Mouse (Mus musculus) heart, embryonic 13.5 days (tissue): ENCODE measurements around the gene Bbx. TPM values are rescaled to one million over a fixed set of nuclear protein-coding genes. Genes with fewer than 3 reads are reported as not detected.
A peak's percentile ranks its signal among the peaks of the same experiment; 100 is the strongest.

ENCODE experiments used
- ATAC-seq: fragments of 200-750 bp; cut with Nextera tagmentation; 2 replicates; pipeline ENCODE4 v1.8.0; 2017; ENCODE audit warnings: moderate TSS enrichment; ENCODE audit not compliant: insufficient number of reproducible peaks, low FRiP score, low TSS enrichment; ENCODE audit errors: extremely low read depth
- H3K27ac ChIP-seq: fragments of 300-500 bp; sonication (generic); replicated peaks from 2 replicates; pipeline ENCODE4 v1.5.1; 2015; ENCODE audit warnings: moderate library complexity, mild to moderate bottlenecking, inconsistent platforms
- H3K27me3 ChIP-seq: fragments of 300-500 bp; sonication (generic); replicated peaks from 2 replicates; pipeline ENCODE4 v1.6.1; 2015; ENCODE audit warnings: mild to moderate bottlenecking, inconsistent platforms
- H3K36me3 ChIP-seq: fragments of 300-500 bp; sonication (generic); 2 replicates; pipeline ENCODE4 v1.6.1; 2015; ENCODE audit warnings: mild to moderate bottlenecking, inconsistent platforms
- H3K4me1 ChIP-seq: fragments of 300-500 bp; sonication (generic); 2 replicates; pipeline ENCODE4 v1.6.1; 2015; ENCODE audit warnings: inconsistent platforms
- H3K4me2 ChIP-seq: fragments of 300-500 bp; sonication (generic); 2 replicates; pipeline ENCODE4 v1.6.1; 2015; ENCODE audit warnings: inconsistent platforms, mild to moderate bottlenecking, moderate library complexity
- H3K4me3 ChIP-seq: fragments of 300-500 bp; sonication (generic); 2 replicates; pipeline ENCODE4 v1.5.1; 2015; ENCODE audit warnings: moderate library complexity, mild to moderate bottlenecking, inconsistent platforms
- H3K9ac ChIP-seq: fragments of 300-500 bp; sonication (generic); 2 replicates; pipeline ENCODE4 v1.6.1; 2015; ENCODE audit warnings: inconsistent platforms, mild to moderate bottlenecking, moderate library complexity
- H3K9me3 ChIP-seq: fragments of 300-500 bp; sonication (generic); 2 replicates; pipeline ENCODE4 v1.6.1; 2016; ENCODE audit warnings: inconsistent platforms
- WGBS: fragments of 180-500 bp; shearing (Covaris S2); methylation state at CpG from one replicate; pipeline ENCODE4 v1.1.7; 2015; ENCODE audit warnings: mixed read lengths; 5-methylcytosine and 5-hydroxymethylcytosine counted together
- polyA plus RNA-seq: library from polyadenylated mRNA; unstranded; fragments of >200 nt; fragmentation: Nextera tagmentation; extraction: Ambion mirVana; gene quantifications from 2 replicates; pipeline ENCODE4 v1.2.1, GENCODE M21; 2015

The Bbx gene
- polyA plus RNA-seq, 1 experiment from 2014 or later = 32.0 TPM

GRCm38 (mm10) chr16:50370423-50370822, 61.8 kb downstream of the Bbx start:
- 67% methylated on average over 2 of the region's 2 CpGs for whole genome bisulfite sequencing
- Histone ChIP-seq H3K27ac (no peak overlapping the region), H3K27me3 (no peaks in the 10 kb centered on the region), H3K4me1 (peaks cover 15% of the 10 kb centered on the region), H3K9ac (no peak overlapping the region), H3K36me3 (no peaks in the 10 kb centered on the region), H3K4me2 (no peak overlapping the region), H3K4me3 (no peak overlapping the region), H3K9me3 (no peaks in the 10 kb centered on the region)
- ATAC-seq = no peak

GRCm38 (mm10) chr16:50366556-50366955, 65.6 kb downstream of the Bbx start:
- H3K9ac ChIP-seq = no peak overlapping the region
- ATAC-seq = no peak
- WGBS = 32% methylated on average over 5 of the region's 5 CpGs
- peaks cover 37% of the 10 kb centered on the region for H3K4me1 ChIP-seq
- no peak overlapping the region for H3K4me3 ChIP-seq
- H3K4me2 ChIP-seq = peak overlapping the region; percentile 4
- no peaks in the 10 kb centered on the region for H3K9me3 ChIP-seq
- no peaks in the 10 kb centered on the region for H3K36me3 ChIP-seq
- H3K27ac ChIP-seq = no peak overlapping the region
- no peaks in the 10 kb centered on the region for H3K27me3 ChIP-seq

- no peaks in the 10 kb centered on the region for H3K36me3 ChIP-seq
- H3K4me2 ChIP-seq = peak overlapping the region; percentile 70
- peak overlapping the region; percentile 80 for H3K9ac ChIP-seq
- peak overlapping the region; percentile 54 for H3K4me3 ChIP-seq
- 12% methylated on average over 11 of the region's 11 CpGs for WGBS
- H3K27me3 ChIP-seq = no peaks in the 10 kb centered on the region
- no peaks in the 10 kb centered on the region for H3K9me3 ChIP-seq
- peak; percentile 79 for ATAC-seq
- H3K27ac ChIP-seq = peak overlapping the region; percentile 88
- H3K4me1 ChIP-seq = peaks cover 43% of the 10 kb centered on the region
Measured at GRCm38 (mm10) chr16:50364189-50365059, 67.8 kb downstream of the Bbx start.

- peak overlapping the region; percentile 70 for H3K4me2 ChIP-seq
- whole genome bisulfite sequencing = 46% methylated on average over 17 of the region's 17 CpGs
- H3K9ac ChIP-seq = peak overlapping the region; percentile 80
- H3K4me3 ChIP-seq = peak overlapping the region; percentile 54
- peaks cover 43% of the 10 kb centered on the region for H3K4me1 ChIP-seq
- H3K27ac ChIP-seq = peak overlapping the region; percentile 88
- no peak for ATAC-seq
- H3K9me3 ChIP-seq = no peaks in the 10 kb centered on the region
- H3K27me3 ChIP-seq = no peaks in the 10 kb centered on the region
- no peaks in the 10 kb centered on the region for H3K36me3 ChIP-seq
Measured at GRCm38 (mm10) chr16:50363443-50364188, 68.6 kb downstream of the Bbx start.

- H3K36me3 ChIP-seq = no peaks in the 10 kb centered on the region
- H3K27ac ChIP-seq = no peak overlapping the region
- 70% methylated on average over 7 of the region's 7 CpGs for WGBS
- no peak for ATAC-seq
- H3K9me3 ChIP-seq = no peaks in the 10 kb centered on the region
- H3K9ac ChIP-seq = no peak overlapping the region
- H3K27me3 ChIP-seq = no peaks in the 10 kb centered on the region
- H3K4me3 ChIP-seq = no peak overlapping the region
- peaks cover 34% of the 10 kb centered on the region for H3K4me1 ChIP-seq
- no peak overlapping the region for H3K4me2 ChIP-seq
Measured at GRCm38 (mm10) chr16:50360631-50361030, 71.6 kb downstream of the Bbx start.

- Histone ChIP-seq H3K4me1 (no peaks in the 10 kb centered on the region), H3K27ac (no peak overlapping the region), H3K9ac (no peak overlapping the region), H3K4me3 (no peak overlapping the region), H3K4me2 (no peak overlapping the region), H3K27me3 (no peaks in the 10 kb centered on the region), H3K36me3 (no peaks in the 10 kb centered on the region), H3K9me3 (no peaks in the 10 kb centered on the region)
- WGBS = 87% methylated on average over 2 of the region's 2 CpGs
- ATAC-seq = no peak
Measured at GRCm38 (mm10) chr16:50329684-50330083, 102.5 kb downstream of the Bbx start.

- ATAC-seq = no peak
- H3K27me3 ChIP-seq = no peaks in the 10 kb centered on the region
- WGBS = 94% methylated on average over 2 of the region's 2 CpGs
- H3K27ac ChIP-seq = no peak overlapping the region
- no peak overlapping the region for H3K4me2 ChIP-seq
- no peak overlapping the region for H3K4me3 ChIP-seq
- H3K4me1 ChIP-seq = no peaks in the 10 kb centered on the region
- H3K36me3 ChIP-seq = no peaks in the 10 kb centered on the region
- H3K9me3 ChIP-seq = no peaks in the 10 kb centered on the region
- H3K9ac ChIP-seq = no peak overlapping the region
Measured at GRCm38 (mm10) chr16:50324746-50325145, 107.4 kb downstream of the Bbx start.

GRCm38 (mm10) chr16:50324292-50324691, 107.9 kb downstream of the Bbx start:
- Histone ChIP-seq H3K36me3 (no peaks in the 10 kb centered on the region), H3K4me2 (no peak overlapping the region), H3K27ac (no peak overlapping the region), H3K4me3 (no peak overlapping the region), H3K4me1 (no peaks in the 10 kb centered on the region), H3K9me3 (no peaks in the 10 kb centered on the region), H3K9ac (no peak overlapping the region), H3K27me3 (no peaks in the 10 kb centered on the region)
- 81% methylated on average over 6 of the region's 6 CpGs for WGBS
- ATAC-seq = no peak

GRCm38 (mm10) chr16:50321368-50321767, 110.8 kb downstream of the Bbx start:
- Histone ChIP-seq H3K36me3 (no peaks in the 10 kb centered on the region), H3K4me3 (no peak overlapping the region), H3K9ac (no peak overlapping the region), H3K4me2 (no peak overlapping the region), H3K27ac (no peak overlapping the region), H3K27me3 (no peaks in the 10 kb centered on the region), H3K9me3 (no peaks in the 10 kb centered on the region), H3K4me1 (peaks cover 3% of the 10 kb centered on the region; the same call in 1 of the 2 replicates)
- WGBS = 71% methylated on average over 3 of the region's 3 CpGs
- ATAC-seq = no peak

GRCm38 (mm10) chr16:50318255-50318654, 113.9 kb downstream of the Bbx start:
- no peaks in the 10 kb centered on the region for H3K36me3 ChIP-seq

GRCm38 (mm10) chr16:50315349-50315969, 116.7 kb downstream of the Bbx start:
- no peak for ATAC-seq
- no peak overlapping the region for H3K4me3 ChIP-seq
- H3K27ac ChIP-seq = no peak overlapping the region
- H3K9me3 ChIP-seq = no peaks in the 10 kb centered on the region
- H3K9ac ChIP-seq = no peak overlapping the region
- no peak overlapping the region for H3K4me2 ChIP-seq
- H3K4me1 ChIP-seq = peaks cover 11% of the 10 kb centered on the region
- H3K36me3 ChIP-seq = 0 out of 2 replicates have a peak, but pooled peaks cover 6% of the 10 kb centered on the region
- 80% methylated on average over 1 of the region's 1 CpGs for WGBS
- no peaks in the 10 kb centered on the region for H3K27me3 ChIP-seq

More at GRCm38 (mm10) chr16:50318255-50318654, 113.9 kb downstream of the Bbx start:
- no peak for ATAC-seq
- no peak overlapping the region for H3K27ac ChIP-seq
- no peaks in the 10 kb centered on the region for H3K9me3 ChIP-seq
- H3K9ac ChIP-seq = no peak overlapping the region
- H3K27me3 ChIP-seq = no peaks in the 10 kb centered on the region
- H3K4me1 ChIP-seq = peaks cover 9% of the 10 kb centered on the region
- H3K4me2 ChIP-seq = no peak overlapping the region
- H3K4me3 ChIP-seq = no peak overlapping the region
- 57% methylated on average over 3 of the region's 3 CpGs for WGBS
